Mouse (Mus musculus): ENCODE measurements around the gene Angel1. TPM values are rescaled to one million over a fixed set of nuclear protein-coding genes. Genes with fewer than 3 reads are reported as not detected.

Angel1 gene
- polyA plus RNA-seq (2015; fragmentation: Nextera tagmentation; extraction: Ambion mirVana): 1.6 and 2.2 TPM in 2 replicates

GRCm38 (mm10) chr12:86726120-86726640 is at the start of gene Angel1:
Gene Angel1 (minus strand): TSS chr12:86726460.
- no peaks in the 10 kb centered on the region for H3K27me3 ChIP-seq (replicated peaks; ENCODE audit: control insufficient read depth, insufficient read depth, low read length)
- H3K9ac ChIP-seq (ENCODE audit: low read depth, low read length): peak within 1 kb of the TSS; percentile 49
- no peak within 1 kb of the TSS for H3K27ac ChIP-seq (ENCODE audit: low read depth, low read length)
- ATAC-seq: peak; percentile 100
- H3K9me3 ChIP-seq (ENCODE audit: control insufficient read depth): no peaks in the 10 kb centered on the region
- H3K4me1 ChIP-seq (replicated peaks; ENCODE audit: control insufficient read depth, insufficient read depth, low read length): 0 out of 2 replicates have a peak, but pooled peaks cover 3% of the 10 kb centered on the region
- peak within 1 kb of the TSS; percentile 65 for H3K4me3 ChIP-seq (ENCODE audit: low read depth, low read length)
- peak within 1 kb of the TSS; percentile 99 for H3K4me2 ChIP-seq (replicated peaks; ENCODE audit: low read depth)
- peak; percentile 33 for TF ChIP-seq CTCF (IDR thresholded peaks at IDR 0.05; ENCODE audit: low read depth)
- 1% methylated on average over 44 of the region's 44 CpGs for WGBS
- no peaks in the 10 kb centered on the region for H3K36me3 ChIP-seq (ENCODE audit: control insufficient read depth, insufficient read depth)

- no peak for ATAC-seq
- 64% methylated on average over 7 of the region's 7 CpGs for WGBS
Measured at GRCm38 (mm10) chr12:86775561-86776280, 49.5 kb upstream of the Angel1 start.

GRCm38 (mm10) chr12:86772551-86772950 is 46.3 kb upstream of the Angel1 start:
- H3K36me3 ChIP-seq (ENCODE audit: control insufficient read depth, insufficient read depth): no peaks in the 10 kb centered on the region
- no peaks in the 10 kb centered on the region for H3K4me1 ChIP-seq (replicated peaks; ENCODE audit: control insufficient read depth, insufficient read depth, low read length)
- no peak overlapping the region for H3K4me3 ChIP-seq (ENCODE audit: low read depth, low read length)
- no peaks in the 10 kb centered on the region for H3K27me3 ChIP-seq (replicated peaks; ENCODE audit: control insufficient read depth, insufficient read depth, low read length)
- ATAC-seq: no peak
- no peaks in the 10 kb centered on the region for H3K9me3 ChIP-seq (ENCODE audit: control insufficient read depth)
- TF ChIP-seq CTCF (IDR thresholded peaks at IDR 0.05; ENCODE audit: low read depth): no peak
- H3K27ac ChIP-seq (ENCODE audit: low read depth, low read length): no peak overlapping the region
- H3K4me2 ChIP-seq (replicated peaks; ENCODE audit: low read depth): no peak overlapping the region
- no peak overlapping the region for H3K9ac ChIP-seq (ENCODE audit: low read depth, low read length)
- WGBS: 24% methylated on average over 3 of the region's 3 CpGs

More at GRCm38 (mm10) chr12:86775561-86776280, 49.5 kb upstream of the Angel1 start:
- TF ChIP-seq CTCF (IDR thresholded peaks at IDR 0.05; ENCODE audit: low read depth): no peak
- Histone ChIP-seq H3K27ac (ENCODE audit: low read depth, low read length) (0 out of 2 replicates have a peak overlapping the region, but pooled peaks have one; percentile 28), H3K4me1 (replicated peaks; ENCODE audit: control insufficient read depth, insufficient read depth, low read length) (no peaks in the 10 kb centered on the region), H3K27me3 (replicated peaks; ENCODE audit: control insufficient read depth, insufficient read depth, low read length) (no peaks in the 10 kb centered on the region), H3K9me3 (ENCODE audit: control insufficient read depth) (no peaks in the 10 kb centered on the region), H3K4me3 (ENCODE audit: low read depth, low read length) (no peak overlapping the region), H3K9ac (ENCODE audit: low read depth, low read length) (no peak overlapping the region), H3K4me2 (replicated peaks; ENCODE audit: low read depth) (no peak overlapping the region), H3K36me3 (ENCODE audit: control insufficient read depth, insufficient read depth) (no peaks in the 10 kb centered on the region)

- Histone ChIP-seq H3K27me3 (replicated peaks; ENCODE audit: control insufficient read depth, insufficient read depth, low read length) (no peaks in the 10 kb centered on the region), H3K9me3 (ENCODE audit: control insufficient read depth) (no peaks in the 10 kb centered on the region), H3K27ac (ENCODE audit: low read depth, low read length) (no peak overlapping the region), H3K9ac (ENCODE audit: low read depth, low read length) (no peak overlapping the region), H3K4me2 (replicated peaks; ENCODE audit: low read depth) (no peak overlapping the region), H3K4me3 (ENCODE audit: low read depth, low read length) (no peak overlapping the region), H3K36me3 (ENCODE audit: control insufficient read depth, insufficient read depth) (no peaks in the 10 kb centered on the region), H3K4me1 (replicated peaks; ENCODE audit: control insufficient read depth, insufficient read depth, low read length) (no peaks in the 10 kb centered on the region)
- ATAC-seq: peak; percentile 65
- WGBS: 8% methylated on average over 12 of the region's 12 CpGs
- peak; percentile 97 for TF ChIP-seq CTCF (IDR thresholded peaks at IDR 0.05; ENCODE audit: low read depth)
Measured at GRCm38 (mm10) chr12:86771823-86772427, 45.7 kb upstream of the Angel1 start.

- Histone ChIP-seq H3K36me3 (ENCODE audit: control insufficient read depth, insufficient read depth) (no peaks in the 10 kb centered on the region), H3K9ac (ENCODE audit: low read depth, low read length) (no peak overlapping the region), H3K9me3 (ENCODE audit: control insufficient read depth) (no peaks in the 10 kb centered on the region), H3K4me1 (replicated peaks; ENCODE audit: control insufficient read depth, insufficient read depth, low read length) (no peaks in the 10 kb centered on the region), H3K27ac (ENCODE audit: low read depth, low read length) (no peak overlapping the region), H3K4me2 (replicated peaks; ENCODE audit: low read depth) (no peak overlapping the region), H3K27me3 (replicated peaks; ENCODE audit: control insufficient read depth, insufficient read depth, low read length) (no peaks in the 10 kb centered on the region), H3K4me3 (ENCODE audit: low read depth, low read length) (no peak overlapping the region)
- WGBS: 41% methylated on average over 3 of the region's 3 CpGs
- no peak for ATAC-seq
- TF ChIP-seq CTCF (IDR thresholded peaks at IDR 0.05; ENCODE audit: low read depth): no peak
Measured at GRCm38 (mm10) chr12:86770927-86771326, 44.7 kb upstream of the Angel1 start.

- Histone ChIP-seq H3K4me1 (replicated peaks; ENCODE audit: control insufficient read depth, insufficient read depth, low read length) (no peaks in the 10 kb centered on the region), H3K27me3 (replicated peaks; ENCODE audit: control insufficient read depth, insufficient read depth, low read length) (no peaks in the 10 kb centered on the region), H3K27ac (ENCODE audit: low read depth, low read length) (no peak overlapping the region), H3K4me3 (ENCODE audit: low read depth, low read length) (no peak overlapping the region), H3K36me3 (ENCODE audit: control insufficient read depth, insufficient read depth) (no peaks in the 10 kb centered on the region), H3K9ac (ENCODE audit: low read depth, low read length) (no peak overlapping the region), H3K9me3 (ENCODE audit: control insufficient read depth) (no peaks in the 10 kb centered on the region), H3K4me2 (replicated peaks; ENCODE audit: low read depth) (no peak overlapping the region)
- 28% methylated on average over 4 of the region's 4 CpGs for WGBS
- ATAC-seq: no peak
- TF ChIP-seq CTCF (IDR thresholded peaks at IDR 0.05; ENCODE audit: low read depth): no peak
Measured at GRCm38 (mm10) chr12:86770261-86770670, 44.0 kb upstream of the Angel1 start.

Measured in intestine, postnatal 0 days (tissue).